Mouse (Mus musculus) T-cell, adult 66 days (primary cell): ENCODE data around the gene Ccl9. TPM values are rescaled to one million over a fixed set of nuclear protein-coding genes. Genes with fewer than 3 reads are reported as not detected.

Source experiments
- total RNA-seq, 2 experiments: library from RNA; stranded (reverse); gene quantifications; 3 replicates in 1 of 2; 4 replicates in 1 of 2; pipeline ENCODE4 v1.2.4; 2023

The Ccl9 gene
- total RNA-seq = under 1 TPM in 1 of 2 experiments, not detected in 1; 0.29 TPM

DNA sequence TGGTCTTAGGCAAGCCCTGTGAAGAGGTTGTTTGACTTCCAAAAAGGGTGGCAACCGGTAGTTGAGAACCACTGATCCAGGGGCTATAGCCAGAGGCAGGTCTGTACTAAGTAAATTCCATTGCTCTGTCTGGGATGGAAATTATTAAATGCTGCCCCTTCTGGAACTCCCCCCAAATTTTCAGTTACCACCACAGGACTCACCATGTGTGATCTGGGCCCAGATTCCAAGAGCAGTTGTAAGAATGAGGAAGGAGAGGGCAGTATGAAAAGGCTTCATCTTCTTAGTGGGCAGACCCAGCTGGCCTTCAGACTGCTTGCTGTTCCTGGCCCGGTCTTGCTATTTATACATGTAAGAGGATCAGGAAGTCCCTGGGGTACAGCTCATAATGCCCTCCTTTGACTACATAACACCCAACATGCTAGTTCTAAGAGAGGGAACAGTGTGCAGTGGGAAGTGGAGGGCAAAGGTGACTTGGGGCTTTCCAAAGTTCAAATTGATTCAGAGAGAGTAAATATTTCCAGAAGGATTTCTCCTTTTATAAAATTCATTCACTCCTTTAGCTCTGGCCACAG is at the start of gene Ccl9:
Gene Ccl9 (minus strand): TSS at position 451 of the 575 bp plus-strand sequence.

DNA sequence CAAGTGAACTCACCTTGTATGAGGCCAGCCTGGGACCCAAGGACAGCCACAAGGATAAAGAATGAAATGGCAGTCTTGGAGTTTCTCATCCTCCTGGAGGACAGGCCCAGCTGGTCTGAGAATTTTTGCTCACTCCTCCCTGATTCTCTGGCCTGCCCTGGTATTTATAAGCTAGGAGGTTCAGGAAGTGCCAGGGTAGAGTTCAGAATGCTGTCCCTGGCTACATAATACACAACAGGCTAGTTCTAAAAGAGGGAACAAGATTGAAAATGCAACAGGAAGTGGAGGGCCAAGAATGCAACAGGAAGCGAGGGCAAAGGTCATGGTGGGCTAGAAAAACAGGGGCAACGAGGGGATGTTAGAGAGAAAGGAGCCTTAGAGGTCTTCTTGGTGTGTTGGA is 14.4 kb upstream of the Ccl9 start, which contains the start of gene Ccl6:
Gene Ccl6 (minus strand): TSS at position 235 of the 400 bp plus-strand sequence.

DNA sequence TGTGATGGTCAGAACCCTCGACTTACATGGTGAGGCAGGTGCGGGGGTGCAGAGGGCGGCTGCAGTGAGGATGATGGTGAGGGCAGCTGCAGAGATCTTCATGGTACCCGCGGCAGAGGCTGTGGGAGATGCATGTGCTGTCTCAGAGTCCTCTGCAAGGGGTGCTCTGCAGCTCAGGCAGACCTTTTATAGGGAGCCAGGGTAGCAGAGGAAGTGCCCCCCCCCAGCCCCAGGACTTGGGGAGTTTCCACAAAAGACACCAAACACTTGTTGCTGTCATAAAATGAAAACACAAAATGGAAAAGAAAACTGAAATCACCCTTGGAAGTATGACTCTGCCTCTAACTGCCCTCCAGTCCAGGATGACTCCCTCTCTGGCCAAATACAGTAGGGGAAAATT is 48.1 kb downstream of the Ccl9 start, which contains the start of gene Ccl5:
Gene Ccl5 (minus strand): TSS at position 159 of the 400 bp plus-strand sequence.

Other genes with a start within 250 kb of the Ccl9 start
- 1 to 10 TPM; 1.0 to 1.6 TPM for gene Rasl10b, start 169.5 kb downstream of the Ccl9 start, total RNA-seq
- not detected for gene Gas2l2, start 149.2 kb downstream of the Ccl9 start, total RNA-seq
- 1 to 10 TPM in 1 of 2 experiments, not detected in 1; 1.6 TPM for gene 1700020L24Rik, start 141.0 kb downstream of the Ccl9 start, total RNA-seq
- not detected for gene Mmp28, start 115.6 kb downstream of the Ccl9 start, total RNA-seq
- 100 to 1,000 TPM; 143 to 160 TPM for gene Taf15, start 105.5 kb downstream of the Ccl9 start, total RNA-seq
- 1 to 10 TPM; 1.6 to 2.4 TPM for gene Heatr9, start 56.5 kb downstream of the Ccl9 start, total RNA-seq
- 100 to 1,000 TPM; 176 to 217 TPM for gene Ccl5, start 48.1 kb downstream of the Ccl9 start, total RNA-seq
- 1 to 10 TPM in 1 of 2 experiments, not detected in 1; 1.7 TPM for gene Ccl6, start 14.5 kb upstream of the Ccl9 start, total RNA-seq
- gene Rpl9-ps1, start 67.0 kb upstream of the Ccl9 start, total RNA-seq = not detected
- gene Ccl3, start 70.7 kb upstream of the Ccl9 start, total RNA-seq = 1 to 10 TPM; 4.0 to 5.4 TPM
- gene Ccl4, start 83.9 kb upstream of the Ccl9 start, total RNA-seq = 10 to 100 TPM in 1 of 2 experiments, 1 to 10 TPM in 1; 6.7 to 11.1 TPM
- not detected for gene Wfdc17, start 125.4 kb upstream of the Ccl9 start, total RNA-seq
- not detected for gene Wfdc18, start 130.4 kb upstream of the Ccl9 start, total RNA-seq
- gene Wfdc21, start 168.3 kb upstream of the Ccl9 start, total RNA-seq = not detected
- 10 to 100 TPM; 41.7 to 42.6 TPM for gene Heatr6, start 175.1 kb upstream of the Ccl9 start, total RNA-seq